Mouse (Mus musculus) hindbrain, embryonic 16.5 days (tissue): ENCODE measurements at regions not wholly inside any gene's neighbourhood (a gene's known extent, or its start where the extent isn't known, plus 50 kb on each side); places are given as distances from the start of the nearest gene placed in this dataset.
A peak's percentile ranks its signal among the peaks of the same experiment; 100 is the strongest.

Source experiments
- ATAC-seq: fragments of 200-750 bp; cut with Nextera tagmentation; 2 replicates; pipeline ENCODE4 v1.8.0; 2017; ENCODE audit warnings: moderate TSS enrichment, moderate library complexity
- H3K27ac ChIP-seq: fragments of 300-500 bp; sonication (generic); 2 replicates; pipeline ENCODE4 v1.5.1; 2014; ENCODE audit warnings: low read depth, mild to moderate bottlenecking, control low read depth, low read length, moderate library complexity
- H3K27me3 ChIP-seq: fragments of 300-500 bp; sonication (generic); replicated peaks from 2 replicates; pipeline ENCODE4 v1.6.1; 2014; ENCODE audit warnings: low read length; ENCODE audit not compliant: control insufficient read depth, insufficient read depth
- H3K36me3 ChIP-seq: fragments of 300-500 bp; sonication (generic); 2 replicates; pipeline ENCODE4 v1.6.1; 2014; ENCODE audit warnings: mild to moderate bottlenecking, low read length, moderate library complexity, mixed read lengths; ENCODE audit not compliant: control insufficient read depth, insufficient read depth
- H3K4me1 ChIP-seq: fragments of 300-500 bp; sonication (generic); 2 replicates; pipeline ENCODE4 v1.6.1; 2014; ENCODE audit warnings: low read depth, low read length; ENCODE audit not compliant: control insufficient read depth, insufficient read depth
- H3K4me2 ChIP-seq: fragments of 300-500 bp; sonication (generic); 2 replicates; pipeline ENCODE4 v1.6.1; 2014; ENCODE audit warnings: mild to moderate bottlenecking, low read length, control low read depth, moderate library complexity
- H3K4me3 ChIP-seq: fragments of 300-500 bp; sonication (generic); 2 replicates; pipeline ENCODE4 v1.5.1; 2014; ENCODE audit warnings: mild to moderate bottlenecking, low read length, control low read depth, moderate library complexity
- H3K9ac ChIP-seq: fragments of 300-500 bp; sonication (generic); 2 replicates; pipeline ENCODE4 v1.6.1; 2014; ENCODE audit warnings: low read depth, mild to moderate bottlenecking, control low read depth, low read length, moderate library complexity
- H3K9me3 ChIP-seq: fragments of 300-500 bp; sonication (generic); 2 replicates; pipeline ENCODE4 v1.6.1; 2014; ENCODE audit warnings: mild to moderate bottlenecking, low read length, moderate library complexity; ENCODE audit not compliant: control insufficient read depth
- WGBS: fragments of 180-500 bp; shearing (Covaris S2); extraction: QIAGEN DNeasy Blood & Tissue Kit; methylation state at CpG from one replicate; pipeline ENCODE4 v1.1.7; 2014; 5-methylcytosine and 5-hydroxymethylcytosine counted together

GRCm38 (mm10) chr7:93588088-93588487, 508.4 kb downstream of the Fam181b start:
- WGBS, result 96% methylated on average over 1 of the region's 1 CpGs
- no peaks in the 10 kb centered on the region for H3K27me3 ChIP-seq
- peak; percentile 76; the same call in 1 of the 2 replicates for ATAC-seq
- H3K27ac ChIP-seq, result no peak overlapping the region
- H3K9ac ChIP-seq, result no peak overlapping the region
- no peaks in the 10 kb centered on the region for H3K9me3 ChIP-seq
- H3K4me2 ChIP-seq, result no peak overlapping the region
- H3K4me3 ChIP-seq, result no peak overlapping the region
- H3K4me1 ChIP-seq, result no peaks in the 10 kb centered on the region
- H3K36me3 ChIP-seq, result no peaks in the 10 kb centered on the region
